Mouse (Mus musculus) liver, adult 2 months (tissue): Measurements from ENCODE around the gene Rcor3. TPM values are rescaled to one million over a fixed set of nuclear protein-coding genes. Genes with fewer than 3 reads are reported as not detected.

Source experiments
- DNase-seq: peaks from one replicate; pipeline ENCODE4 v3.0.0-alpha.2; 2011; ENCODE audit warnings: low read depth, low spot score; ENCODE audit errors: extremely low read depth
- H3K27ac ChIP-seq: fragments of 200-500 bp; replicated peaks from 2 replicates; pipeline ENCODE4 v1.5.1; 2012; ENCODE audit warnings: low read depth, mild to moderate bottlenecking, control low read depth, inconsistent platforms, low read length; ENCODE audit not compliant: insufficient read depth
- H3K27me3 ChIP-seq: fragments of 200-500 bp; 2 replicates; pipeline ENCODE4 v1.6.1; 2012; ENCODE audit warnings: mild to moderate bottlenecking, moderate library complexity, low read length, inconsistent platforms; ENCODE audit not compliant: control insufficient read depth, insufficient read depth
- H3K36me3 ChIP-seq: fragments of 200-500 bp; 2 replicates; pipeline ENCODE4 v1.6.1; 2012; ENCODE audit warnings: low read length, inconsistent platforms; ENCODE audit not compliant: control insufficient read depth, insufficient read depth
- H3K4me1 ChIP-seq: fragments of 200-500 bp; 2 replicates; pipeline ENCODE4 v1.6.1; 2011; ENCODE audit warnings: low read length; ENCODE audit not compliant: control insufficient read depth, insufficient read depth
- H3K4me3 ChIP-seq: fragments of 200-500 bp; 2 replicates; pipeline ENCODE4 v1.5.1; 2011; ENCODE audit warnings: low read depth, mild to moderate bottlenecking, control low read depth, low read length, moderate library complexity; ENCODE audit not compliant: insufficient read depth
- H3K79me2 ChIP-seq: fragments of 200-500 bp; 2 replicates; pipeline ENCODE4 v1.6.1; 2012; ENCODE audit warnings: inconsistent platforms, mild to moderate bottlenecking, low read length, moderate library complexity; ENCODE audit not compliant: control insufficient read depth, insufficient read depth
- H3K9ac ChIP-seq: fragments of 200-500 bp; 2 replicates; pipeline ENCODE4 v1.6.1; 2012; ENCODE audit warnings: low read depth, mild to moderate bottlenecking, control low read depth, inconsistent platforms, low read length
- CTCF ChIP-seq: fragments of 200-500 bp; IDR thresholded peaks from 2 replicates; pipeline ENCODE4 v1.5.1; 2011; ENCODE audit warnings: low read depth, low read length, control low read depth
- POLR2A ChIP-seq: fragments of 200-500 bp; IDR thresholded peaks from 2 replicates; pipeline ENCODE4 v1.6.1; 2011; ENCODE audit warnings: low read length, control low read depth; ENCODE audit not compliant: insufficient read depth; ENCODE audit errors: extremely low read depth
- WGBS: fragments of 180-500 bp; shearing (Covaris S2); methylation state at CpG from one replicate; pipeline ENCODE4 v1.1.7; 2018; 5-methylcytosine and 5-hydroxymethylcytosine counted together
- polyA plus RNA-seq: library from polyadenylated mRNA; depleted of rRNA; stranded (reverse); fragments of >200 nt; gene quantifications from 2 replicates; pipeline ENCODE4 v1.2.3, GENCODE M21; 2012
- total RNA-seq: library from RNA; depleted of rRNA; stranded (reverse); fragments of >200 nt; gene quantifications from 2 replicates; pipeline ENCODE4 v1.2.3, GENCODE M21; 2014

The Rcor3 gene
- total and polyA plus RNA-seq, 2 experiments = 11.5 to 13.7 TPM

DNA sequence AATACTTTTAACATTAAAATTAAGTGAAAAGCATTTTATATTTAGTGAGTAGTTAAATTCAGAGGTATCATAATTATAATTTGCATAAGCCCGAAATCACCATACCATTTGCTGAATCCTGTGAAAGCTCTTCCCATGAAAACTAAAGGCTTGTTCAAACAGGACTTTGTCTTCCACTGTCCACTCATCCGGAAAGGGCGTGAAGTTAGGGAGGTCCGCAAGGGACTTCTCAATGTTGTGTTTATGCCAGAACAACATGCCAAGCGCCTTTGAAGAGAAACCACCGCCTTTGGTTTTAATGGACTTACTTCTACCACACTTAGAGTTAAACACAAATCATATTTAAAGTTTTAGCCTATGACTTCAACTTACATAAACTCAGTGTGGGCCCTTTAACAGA, 12.1 kb downstream of the Rcor3 start:
- no peaks in the 10 kb centered on the region for H3K27me3 ChIP-seq
- peaks cover 40% of the 10 kb centered on the region for H3K36me3 ChIP-seq
- WGBS = 28% methylated on average over 6 of the region's 6 CpGs
- H3K4me3 ChIP-seq = no peak overlapping the region
- peak; percentile 84 for DNase-seq
- no peaks in the 10 kb centered on the region for H3K4me1 ChIP-seq
- H3K27ac ChIP-seq = no peak overlapping the region
- TF ChIP-seq CTCF = no peak
- TF ChIP-seq POLR2A = no peak
- H3K9ac ChIP-seq = no peak overlapping the region
- no peaks in the 10 kb centered on the region for H3K79me2 ChIP-seq

DNA sequence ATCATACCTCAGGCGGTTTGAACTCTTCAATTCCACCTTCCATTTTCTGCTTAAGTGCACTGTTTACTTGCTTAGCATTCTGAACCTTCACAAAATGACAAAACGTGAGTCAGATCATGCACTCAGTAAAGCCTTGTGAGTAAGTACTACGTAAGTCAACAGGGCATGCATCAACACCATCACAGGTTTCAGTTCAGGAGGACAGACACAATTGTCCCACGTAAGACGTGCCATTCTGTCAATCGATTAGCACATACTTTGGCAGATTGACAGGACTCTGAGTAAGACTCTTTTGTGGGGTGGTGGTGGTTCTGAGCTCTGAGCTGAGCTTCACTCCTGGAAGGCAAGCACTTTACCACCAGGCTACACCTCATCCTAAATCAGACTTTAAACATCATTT, 21.6 kb downstream of the Rcor3 start:
- Histone ChIP-seq H3K4me3 (no peak overlapping the region), H3K27me3 (no peaks in the 10 kb centered on the region), H3K27ac (no peak overlapping the region), H3K4me1 (peaks cover 2% of the 10 kb centered on the region; the same call in 1 of the 2 replicates), H3K79me2 (no peaks in the 10 kb centered on the region), H3K36me3 (peaks cover 62% of the 10 kb centered on the region), H3K9ac (no peak overlapping the region)
- TF ChIP-seq CTCF (no peak), POLR2A (no peak)
- DNase-seq = peak; percentile 48
- WGBS = 47% methylated on average over 6 of the region's 6 CpGs

GRCm38 (mm10) chr1:192115378-192115777, 22.5 kb downstream of the Rcor3 start:
- H3K4me1 ChIP-seq = peaks cover 2% of the 10 kb centered on the region; the same call in 1 of the 2 replicates
- H3K79me2 ChIP-seq = no peaks in the 10 kb centered on the region
- 93% methylated on average over 1 of the region's 1 CpGs for WGBS
- no peak for TF ChIP-seq CTCF
- TF ChIP-seq POLR2A = no peak
- H3K4me3 ChIP-seq = no peak overlapping the region
- no peak overlapping the region for H3K9ac ChIP-seq
- peaks cover 56% of the 10 kb centered on the region for H3K36me3 ChIP-seq
- H3K27me3 ChIP-seq = no peaks in the 10 kb centered on the region
- no peak overlapping the region for H3K27ac ChIP-seq
- no peak for DNase-seq

DNA sequence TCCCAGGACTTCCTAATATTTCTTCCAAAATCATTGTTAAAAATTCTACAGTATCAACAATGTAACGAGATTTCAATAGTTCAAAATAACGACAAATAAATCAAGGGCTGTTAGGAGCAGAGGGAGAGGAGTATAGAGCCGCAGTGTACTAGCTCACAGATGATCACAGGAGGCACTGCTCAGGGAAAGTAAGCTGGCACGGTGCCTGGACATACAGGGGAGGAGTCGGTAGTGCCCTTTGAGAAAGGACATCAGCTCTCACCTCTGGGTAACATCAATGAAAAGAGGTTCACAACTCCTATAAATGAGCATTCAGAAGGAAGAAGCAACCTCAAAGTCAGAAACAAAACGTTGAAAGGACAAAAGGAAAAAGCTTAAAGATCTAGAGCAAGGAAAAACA, 28.7 kb downstream of the Rcor3 start:
- WGBS = 27% methylated on average over 6 of the region's 6 CpGs
- DNase-seq = peak; percentile 61

GRCm38 (mm10) chr1:192107352-192107751, 30.5 kb downstream of the Rcor3 start:
- Histone ChIP-seq H3K36me3 (peaks cover 14% of the 10 kb centered on the region), H3K4me1 (peaks cover 10% of the 10 kb centered on the region), H3K4me3 (no peak overlapping the region), H3K9ac (no peak overlapping the region), H3K27ac (no peak overlapping the region), H3K79me2 (no peaks in the 10 kb centered on the region), H3K27me3 (no peaks in the 10 kb centered on the region)
- DNase-seq = peak; percentile 69
- 0% methylated on average over 2 of the region's 2 CpGs for WGBS
- peak; percentile 89 for TF ChIP-seq CTCF
- no peak for TF ChIP-seq POLR2A

More for the DNA sequence above, 28.7 kb downstream of the Rcor3 start:
- TF ChIP-seq CTCF = no peak
- TF ChIP-seq POLR2A = no peak
- Histone ChIP-seq H3K9ac (no peak overlapping the region), H3K27me3 (no peaks in the 10 kb centered on the region), H3K4me3 (no peak overlapping the region), H3K36me3 (peaks cover 24% of the 10 kb centered on the region), H3K4me1 (peaks cover 4% of the 10 kb centered on the region), H3K27ac (no peak overlapping the region), H3K79me2 (no peaks in the 10 kb centered on the region)

DNA sequence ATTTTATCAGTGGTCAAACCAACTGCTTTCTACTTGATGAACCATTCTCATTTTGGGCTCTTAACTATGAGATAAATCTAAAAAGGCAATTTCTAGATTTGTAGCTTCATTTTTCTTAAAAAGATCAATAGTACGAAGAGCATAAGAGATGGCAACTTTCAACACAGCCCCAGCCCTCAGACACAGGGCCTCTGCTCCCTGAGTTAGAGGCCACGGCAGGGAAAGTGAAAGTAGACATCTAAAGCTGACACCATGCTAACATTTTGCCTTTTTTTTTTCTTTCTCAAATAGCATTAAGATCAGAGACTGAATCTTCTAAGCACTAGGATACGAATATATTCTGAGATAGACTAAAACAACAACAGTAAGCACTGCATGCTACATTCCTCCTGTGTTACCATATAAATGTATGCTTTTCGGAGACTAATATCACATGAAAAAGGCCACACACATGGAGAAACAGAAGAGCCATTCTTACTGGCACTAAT, 31.9 kb downstream of the Rcor3 start:
- Histone ChIP-seq H3K27ac (no peak overlapping the region), H3K9ac (no peak overlapping the region), H3K27me3 (no peaks in the 10 kb centered on the region), H3K79me2 (no peaks in the 10 kb centered on the region), H3K4me1 (peaks cover 10% of the 10 kb centered on the region), H3K36me3 (peaks cover 15% of the 10 kb centered on the region), H3K4me3 (no peak overlapping the region)
- peak; percentile 53 for DNase-seq
- TF ChIP-seq POLR2A (no peak), CTCF (no peak)
- WGBS = 52% methylated on average over 4 of the region's 4 CpGs
